Mouse (Mus musculus): Measurements from ENCODE around the gene Stard3nl. TPM values are rescaled to one million over a fixed set of nuclear protein-coding genes. Genes with fewer than 3 reads are reported as not detected.

The Stard3nl gene
- polyA plus RNA-seq, 1 experiment from 2014 or later, result 54.0 TPM

DNA sequence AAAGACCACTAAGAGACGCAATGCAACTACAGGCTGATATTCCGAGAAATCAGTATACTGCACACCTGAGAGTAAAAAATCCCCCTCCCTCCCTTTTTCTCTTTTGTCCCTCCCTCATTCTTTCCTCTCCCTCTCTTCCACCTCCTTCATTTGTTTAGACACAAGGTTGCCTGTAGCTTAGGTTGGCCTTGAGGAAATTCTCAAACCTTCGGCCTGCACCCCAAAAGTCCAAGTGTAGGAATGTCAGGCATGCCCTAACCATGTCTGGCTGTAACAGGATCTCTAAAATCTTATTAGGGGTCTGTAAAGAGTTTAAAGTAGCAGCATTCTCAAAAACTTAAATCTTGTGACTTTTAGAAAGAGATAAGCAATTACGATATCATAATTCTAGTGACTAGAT, 10.4 kb downstream of the Stard3nl start:
- ChIA-PET CTCF (interaction anchor here (0.5 to 1.6 kb wide), 2 partner anchors 20 to 235 kb away, joined by 4 to 6 read pairs; partner anchors contain the start of gene Epdr1), POLR2A (no interaction called here)
- H3K27me3 ChIP-seq, result no peaks in the 10 kb centered on the region
- in situ Hi-C loops (cut with MboI; ENCODE audit: low pct_unique_long_range_greater_than_20kb), result no loop called here
- ATAC-seq, result no peak
- no peak for DNase-seq (ENCODE audit: low read depth, low spot score)
- TF ChIP-seq CTCF (IDR thresholded peaks at IDR 0.05), result no peak

DNA sequence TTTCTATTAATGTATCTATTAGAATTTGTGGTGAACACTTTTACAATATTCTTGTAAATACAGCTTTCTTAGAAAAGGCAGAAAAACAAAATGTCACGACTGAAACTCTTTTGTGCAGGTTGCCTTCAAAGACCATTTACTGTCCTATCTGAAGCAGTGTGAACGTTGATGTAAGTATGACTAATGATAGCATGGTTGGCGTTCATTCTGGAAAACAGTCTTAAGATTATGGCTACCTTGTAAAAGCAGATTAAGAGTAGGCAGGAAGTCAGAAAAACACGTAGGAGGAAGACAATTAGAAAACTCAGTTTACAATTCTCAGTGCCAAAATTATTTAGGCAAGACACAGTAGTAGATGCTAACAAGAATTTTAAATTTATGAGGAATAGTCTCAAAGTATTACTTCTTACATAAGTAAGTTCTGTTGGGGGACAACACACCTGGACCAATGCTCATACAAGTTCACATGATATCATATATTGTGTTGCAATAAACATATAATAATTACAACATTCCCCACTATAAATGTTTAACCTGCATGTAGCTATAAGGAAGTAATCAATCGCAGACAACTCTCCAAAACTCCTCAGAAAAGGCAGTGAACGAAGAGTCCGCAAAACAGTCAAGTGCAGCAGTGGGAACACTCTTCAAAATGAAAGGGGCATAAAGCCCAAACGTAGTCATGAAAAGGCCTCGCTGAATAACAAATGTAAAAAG, 14.3 kb downstream of the Stard3nl start:
- H3K27me3 ChIP-seq, result no peaks in the 10 kb centered on the region
- ATAC-seq (no peak), DNase-seq (ENCODE audit: low read depth, low spot score) (no peak)
- ChIA-PET CTCF (interaction anchor here (4.2 kb wide), 1 partner anchor 16 kb away, joined by 18 read pairs; no protein-coding TSS in a partner anchor), POLR2A (no interaction called here)
- in situ Hi-C loops (cut with MboI; ENCODE audit: low pct_unique_long_range_greater_than_20kb), result no loop called here
- no peak for TF ChIP-seq CTCF (IDR thresholded peaks at IDR 0.05)

DNA sequence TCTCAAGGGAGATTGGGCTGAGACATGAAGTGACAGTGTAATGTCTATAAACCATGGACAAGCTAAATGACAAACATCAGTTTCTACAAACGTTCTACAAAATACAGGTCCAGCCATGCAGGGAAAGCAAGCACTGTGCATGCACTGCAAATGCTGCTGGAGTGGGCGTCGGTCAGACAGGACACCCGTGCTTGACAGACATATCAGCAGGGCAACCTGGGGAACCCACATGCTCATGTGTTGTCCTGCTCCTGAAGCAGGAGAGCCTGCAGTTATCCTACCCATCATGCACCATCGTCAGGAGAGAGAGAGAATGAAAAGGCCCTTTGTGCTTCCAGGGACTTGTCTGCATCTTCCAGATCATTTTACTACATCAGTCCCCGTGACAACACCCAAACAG, 16.3 kb downstream of the Stard3nl start:
- in situ Hi-C loops (cut with MboI; ENCODE audit: low pct_unique_long_range_greater_than_20kb), result no loop called here
- DNase-seq (ENCODE audit: low read depth, low spot score), result no peak
- ChIA-PET POLR2A (no interaction called here), CTCF (interaction anchor here (3.8 kb wide), 1 partner anchor 14 kb away, joined by 26 read pairs; no protein-coding TSS in a partner anchor)
- TF ChIP-seq CTCF (IDR thresholded peaks at IDR 0.05), result no peak
- ATAC-seq, result no peak
- no peaks in the 10 kb centered on the region for H3K27me3 ChIP-seq

DNA sequence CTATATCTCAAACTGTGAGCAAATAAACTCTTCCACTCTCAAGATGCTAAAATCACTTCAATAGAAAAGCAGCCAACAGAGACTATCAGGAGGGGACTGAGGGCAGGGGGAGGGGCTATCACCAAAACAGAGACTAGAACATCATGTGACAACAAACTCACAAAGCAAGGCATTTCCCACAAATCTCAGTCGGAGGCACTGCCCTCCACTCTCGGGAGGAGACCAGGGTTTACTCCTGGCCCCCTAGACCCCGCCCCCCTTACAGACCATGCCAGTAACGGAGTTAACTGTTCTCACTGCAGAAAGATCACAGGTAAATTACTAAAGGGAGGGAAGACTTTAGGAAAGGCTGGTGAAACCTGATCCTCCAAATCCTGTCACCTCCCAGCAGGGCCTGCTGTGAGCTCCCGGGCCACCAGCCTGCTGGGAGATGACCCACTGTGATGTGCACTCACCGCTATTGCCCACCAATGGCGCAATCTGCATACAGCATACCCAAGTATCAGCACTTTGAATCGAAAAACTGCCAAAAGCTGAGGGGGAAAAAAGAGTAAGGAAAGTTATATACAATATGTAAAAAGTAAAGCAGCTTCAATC, 23.4 kb downstream of the Stard3nl start:
- no peak for DNase-seq (ENCODE audit: low read depth, low spot score)
- TF ChIP-seq CTCF (IDR thresholded peaks at IDR 0.05), result no peak
- POLR2A ChIA-PET, result no interaction called here
- in situ Hi-C loops (cut with MboI; ENCODE audit: low pct_unique_long_range_greater_than_20kb), result loop anchor here (25.0 kb wide), 1 partner anchor 1790 kb away; no protein-coding TSS in a partner anchor
- CTCF ChIA-PET, result no interaction called here
- H3K27me3 ChIP-seq, result no peaks in the 10 kb centered on the region
- no peak for ATAC-seq

DNA sequence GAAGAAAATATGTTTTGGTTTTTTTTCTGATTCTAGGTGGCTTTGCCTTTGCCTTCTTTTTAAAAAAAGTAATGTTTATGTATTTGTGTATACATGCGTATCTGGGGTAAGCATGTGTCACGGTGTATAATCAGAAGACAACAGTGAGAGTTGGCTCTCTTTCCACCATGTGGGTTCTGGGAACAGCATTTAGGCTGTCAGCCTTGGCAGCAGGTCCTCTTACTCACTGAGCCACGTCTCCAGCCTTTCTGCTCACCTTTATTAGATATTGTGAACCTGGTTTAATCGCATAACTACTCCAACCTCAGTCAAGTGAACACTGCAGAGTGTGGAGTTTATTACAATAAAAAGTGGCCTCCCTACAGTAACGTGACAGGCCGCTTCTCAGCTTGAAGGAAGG, 26.8 kb downstream of the Stard3nl start:
- no peak for TF ChIP-seq CTCF (IDR thresholded peaks at IDR 0.05)
- ChIA-PET POLR2A (no interaction called here), CTCF (interaction anchor here (1.0 kb wide), 1 partner anchor 14 kb away, joined by 3 read pairs; no protein-coding TSS in a partner anchor)
- H3K27me3 ChIP-seq, result no peaks in the 10 kb centered on the region
- in situ Hi-C loops (cut with MboI; ENCODE audit: low pct_unique_long_range_greater_than_20kb), result loop anchor here (5.0 to 25.0 kb wide), 2 partner anchors 68 to 1793 kb away; no protein-coding TSS in a partner anchor
- DNase-seq (ENCODE audit: low read depth, low spot score) (no peak), ATAC-seq (no peak)

DNA sequence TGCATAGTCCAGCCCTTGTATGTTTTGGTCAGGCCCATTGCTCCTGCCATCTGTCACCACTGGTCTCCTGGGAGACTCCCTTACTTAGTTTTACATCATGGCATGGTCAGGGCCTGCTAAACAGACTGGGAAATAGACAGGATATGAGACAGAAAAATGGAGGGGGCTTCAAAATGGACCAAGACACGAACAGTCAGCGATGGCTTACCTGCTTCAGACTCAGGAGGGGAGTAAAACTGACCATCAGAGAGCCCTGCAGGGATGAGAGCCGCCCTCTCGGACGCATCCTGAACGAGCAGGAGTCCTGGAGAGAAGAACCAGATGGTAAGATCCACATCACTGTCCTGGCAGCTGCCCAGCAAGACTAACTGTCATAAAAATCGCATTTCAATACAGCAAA, 28.1 kb downstream of the Stard3nl start:
- ATAC-seq, result no peak

DNA sequence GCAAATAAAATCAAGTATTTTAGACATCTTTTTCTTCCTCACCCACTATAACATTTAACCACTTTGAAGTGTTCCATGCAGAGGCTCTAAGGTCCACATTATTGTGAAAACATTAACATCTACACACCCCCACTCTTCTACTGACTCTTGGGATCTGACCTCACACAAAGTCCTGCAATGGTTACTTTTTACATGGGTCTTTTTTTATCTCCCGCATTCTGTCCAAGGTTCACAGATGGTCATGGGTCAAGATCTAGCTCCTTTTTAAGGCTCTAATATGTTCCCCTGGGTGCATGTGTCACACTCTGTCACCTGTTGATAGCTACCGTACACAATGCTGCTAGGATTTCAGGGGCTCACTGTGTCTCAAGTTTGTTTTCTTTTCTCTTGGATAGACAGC, 28.7 kb downstream of the Stard3nl start:
- TF ChIP-seq CTCF (IDR thresholded peaks at IDR 0.05), result no peak
- no peaks in the 10 kb centered on the region for H3K27me3 ChIP-seq
- DNase-seq (ENCODE audit: low read depth, low spot score) (no peak), ATAC-seq (no peak)
- ChIA-PET POLR2A (interaction anchor here (0.6 kb wide), 1 partner anchor 10 kb away, joined by 3 read pairs; no protein-coding TSS in a partner anchor), CTCF (interaction anchor here (1.4 to 5.5 kb wide), 5 partner anchors 11 to 273 kb away, joined by 4 to 45 read pairs (median 27); no protein-coding TSS in a partner anchor)
- in situ Hi-C loops (cut with MboI; ENCODE audit: low pct_unique_long_range_greater_than_20kb), result loop anchor here (5.0 to 25.0 kb wide), 2 partner anchors 70 to 1795 kb away; no protein-coding TSS in a partner anchor

More for the DNA sequence above, 28.1 kb downstream of the Stard3nl start:
- in situ Hi-C loops (cut with MboI; ENCODE audit: low pct_unique_long_range_greater_than_20kb), result loop anchor here (5.0 to 25.0 kb wide), 2 partner anchors 70 to 1795 kb away; no protein-coding TSS in a partner anchor
- no peaks in the 10 kb centered on the region for H3K27me3 ChIP-seq
- DNase-seq (ENCODE audit: low read depth, low spot score), result no peak
- ChIA-PET CTCF (interaction anchor here (1.4 to 5.5 kb wide), 4 partner anchors 10 to 273 kb away, joined by 4 to 45 read pairs (median 26); no protein-coding TSS in a partner anchor), POLR2A (no interaction called here)
- TF ChIP-seq CTCF (IDR thresholded peaks at IDR 0.05), result no peak

DNA sequence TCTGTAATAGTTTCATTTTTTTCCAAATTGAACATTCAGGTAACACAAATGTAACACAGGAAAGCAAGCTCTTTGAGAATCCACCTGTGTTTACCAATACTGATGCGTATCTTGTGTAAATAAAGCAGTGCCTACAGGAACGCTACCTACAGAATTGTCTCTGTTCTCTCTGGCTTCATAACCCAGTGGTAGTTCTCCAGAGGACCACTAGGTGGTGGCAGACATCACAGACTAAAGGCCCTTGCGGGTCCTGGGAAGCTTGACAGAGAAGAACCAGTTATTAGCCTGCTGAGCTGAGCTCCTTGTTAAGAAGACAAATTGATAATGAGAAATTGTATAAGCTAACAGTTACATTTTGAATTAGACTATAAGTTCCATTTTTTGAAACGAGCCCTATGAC, 30.0 kb downstream of the Stard3nl start:
- DNase-seq (ENCODE audit: low read depth, low spot score) (peak; percentile 25), ATAC-seq (peak; percentile 52)
- in situ Hi-C loops (cut with MboI; ENCODE audit: low pct_unique_long_range_greater_than_20kb), result loop anchor here (5.0 to 25.0 kb wide), 2 partner anchors 72 to 1797 kb away; no protein-coding TSS in a partner anchor
- H3K27me3 ChIP-seq, result no peaks in the 10 kb centered on the region
- POLR2A ChIA-PET, result no interaction called here
- TF ChIP-seq CTCF (IDR thresholded peaks at IDR 0.05), result peak; percentile 90
- CTCF ChIA-PET, result interaction anchor here (0.5 to 5.5 kb wide), 28 partner anchors 10 to 319 kb away, joined by 3 to 45 read pairs (median 4); partner anchors contain the start of gene Stard3nl

DNA sequence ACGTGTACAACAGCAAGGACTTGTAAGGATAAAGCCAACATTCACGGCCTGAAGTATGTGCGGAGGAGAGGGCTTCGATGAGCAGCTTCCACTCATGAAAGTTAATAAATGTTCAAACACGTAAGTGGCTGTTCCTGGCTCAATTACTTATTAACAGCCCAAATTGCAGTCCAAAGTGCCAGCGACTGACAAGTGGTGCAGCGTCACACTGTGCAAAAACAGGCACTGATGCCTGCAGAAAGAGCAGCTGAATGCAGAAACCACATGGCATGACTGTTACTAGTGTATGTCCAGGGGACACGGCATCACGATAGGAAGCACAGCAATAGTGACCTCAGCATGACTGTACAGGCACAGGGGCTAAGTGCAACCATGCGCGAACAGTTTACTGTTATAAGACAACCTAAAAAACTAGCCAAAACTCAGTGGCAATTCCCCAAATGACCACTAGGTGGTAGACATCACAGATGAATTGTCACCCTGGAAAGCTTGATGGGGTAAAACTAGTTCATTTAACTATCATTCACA, 31.3 kb downstream of the Stard3nl start:
- H3K27me3 ChIP-seq, result no peaks in the 10 kb centered on the region
- ChIA-PET POLR2A (no interaction called here), CTCF (interaction anchor here (0.6 to 5.5 kb wide), 24 partner anchors 9 to 320 kb away, joined by 3 to 45 read pairs (median 4); no protein-coding TSS in a partner anchor)
- DNase-seq (ENCODE audit: low read depth, low spot score) (peak; percentile 63), ATAC-seq (peak; percentile 83)
- in situ Hi-C loops (cut with MboI; ENCODE audit: low pct_unique_long_range_greater_than_20kb), result loop anchor here (5.0 to 25.0 kb wide), 2 partner anchors 278 to 1798 kb away; no protein-coding TSS in a partner anchor
- peak; percentile 80 for TF ChIP-seq CTCF (IDR thresholded peaks at IDR 0.05)

DNA sequence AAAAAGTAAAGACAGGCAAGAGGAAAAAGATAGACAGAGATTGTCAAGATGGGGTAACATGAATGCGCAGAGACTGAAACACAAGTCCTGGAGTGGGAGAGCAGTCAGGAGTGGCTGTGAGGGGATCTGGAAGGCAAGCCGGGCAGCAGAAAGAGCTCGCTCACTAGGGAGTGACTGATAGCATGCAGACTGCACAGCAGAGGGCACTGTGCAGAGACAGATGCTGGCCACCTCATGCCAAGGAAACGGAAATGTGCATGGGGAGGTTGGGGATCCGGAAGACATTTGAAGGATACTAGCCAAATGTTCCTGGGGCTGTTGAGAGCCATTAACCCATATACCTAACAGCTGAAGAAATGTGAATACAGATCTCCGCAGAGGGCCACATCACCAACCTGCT, 33.2 kb downstream of the Stard3nl start:
- DNase-seq (ENCODE audit: low read depth, low spot score), result no peak
- ChIA-PET POLR2A (interaction anchor here (1.0 kb wide), 1 partner anchor 33 kb away, joined by 4 read pairs; the partner anchor contains the start of gene Stard3nl), CTCF (interaction anchor here (1.2 to 5.5 kb wide), 6 partner anchors 7 to 279 kb away, joined by 3 to 45 read pairs (median 11); no protein-coding TSS in a partner anchor)
- in situ Hi-C loops (cut with MboI; ENCODE audit: low pct_unique_long_range_greater_than_20kb), result loop anchor here (5.0 to 25.0 kb wide), 2 partner anchors 280 to 1800 kb away; no protein-coding TSS in a partner anchor
- no peak for ATAC-seq
- no peaks in the 10 kb centered on the region for H3K27me3 ChIP-seq
- TF ChIP-seq CTCF (IDR thresholded peaks at IDR 0.05), result no peak
